Mouse (Mus musculus) retina, embryonic 14.5 days (tissue): Measurements from ENCODE around the gene Atp7a.

ENCODE experiments used
- DNase-seq: peaks from one replicate; pipeline ENCODE4 v3.0.0-alpha.2; 2015; ENCODE audit warnings: low spot score

The Atp7a gene

DNA sequence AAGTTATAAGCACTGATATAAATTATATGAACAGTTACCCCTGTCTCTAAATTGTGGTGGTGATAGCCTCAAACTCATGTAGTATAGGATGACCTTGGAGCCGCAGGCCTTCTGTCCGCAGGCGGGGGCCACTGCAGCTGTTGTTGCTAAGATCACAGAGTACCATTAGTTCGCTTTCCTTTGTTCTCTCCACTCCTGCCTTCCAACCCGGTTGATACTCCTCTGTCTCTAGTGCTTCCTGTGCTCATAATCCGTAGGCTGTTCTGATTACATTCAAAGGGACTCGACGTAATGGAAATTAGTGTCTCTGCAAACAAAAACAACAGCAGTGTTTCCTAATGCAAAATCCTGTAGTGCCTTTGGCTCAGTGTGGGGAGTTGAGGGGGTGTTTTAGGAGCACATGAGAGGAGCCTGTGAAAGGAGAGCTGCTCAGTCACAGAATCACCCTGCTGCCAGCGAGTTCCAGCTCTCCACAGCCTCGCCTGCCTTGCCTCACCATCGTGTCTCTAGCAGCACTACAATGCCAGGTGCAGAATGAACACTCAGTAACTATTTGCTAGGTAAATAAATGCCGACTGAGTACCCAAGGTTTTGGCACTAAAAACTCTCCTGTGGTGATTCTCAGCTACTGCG lies 53.9 kb downstream of the Atp7a start:
- DNase-seq, result peak; percentile 4

DNA sequence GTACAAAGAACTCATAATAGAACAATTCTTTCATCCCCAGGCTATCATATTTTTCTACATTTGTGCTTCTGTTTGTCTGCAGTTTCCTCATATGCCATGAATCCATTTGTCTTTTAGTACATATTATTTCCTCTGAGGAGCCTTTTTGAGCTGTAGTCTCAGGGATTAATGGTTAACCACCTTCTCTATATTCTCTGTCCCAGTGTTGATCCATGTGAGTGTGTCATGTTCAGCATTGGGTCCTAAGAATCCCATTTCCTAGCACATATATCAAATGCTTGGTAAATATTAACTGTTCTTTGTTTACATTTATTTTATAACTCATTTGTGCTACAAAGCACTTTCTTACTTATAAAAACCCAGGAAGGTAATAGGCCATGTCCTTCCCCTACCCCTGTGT lies 55.4 kb downstream of the Atp7a start:
- no peak for DNase-seq

DNA sequence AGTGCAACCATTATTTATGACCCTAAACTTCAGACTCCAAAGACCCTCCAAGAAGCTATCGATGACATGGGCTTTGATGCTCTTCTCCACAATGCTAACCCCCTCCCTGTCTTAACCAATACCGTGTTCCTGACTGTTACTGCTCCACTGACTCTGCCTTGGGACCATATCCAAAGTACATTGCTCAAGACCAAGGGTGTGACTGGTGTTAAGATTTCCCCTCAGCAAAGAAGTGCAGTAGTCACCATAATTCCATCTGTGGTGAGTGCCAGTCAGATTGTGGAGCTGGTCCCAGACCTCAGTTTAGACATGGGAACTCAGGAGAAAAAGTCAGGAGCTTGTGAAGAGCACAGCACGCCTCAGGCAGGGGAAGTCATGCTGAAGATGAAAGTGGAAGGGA lies 58.1 kb downstream of the Atp7a start:
- DNase-seq, result no peak

DNA sequence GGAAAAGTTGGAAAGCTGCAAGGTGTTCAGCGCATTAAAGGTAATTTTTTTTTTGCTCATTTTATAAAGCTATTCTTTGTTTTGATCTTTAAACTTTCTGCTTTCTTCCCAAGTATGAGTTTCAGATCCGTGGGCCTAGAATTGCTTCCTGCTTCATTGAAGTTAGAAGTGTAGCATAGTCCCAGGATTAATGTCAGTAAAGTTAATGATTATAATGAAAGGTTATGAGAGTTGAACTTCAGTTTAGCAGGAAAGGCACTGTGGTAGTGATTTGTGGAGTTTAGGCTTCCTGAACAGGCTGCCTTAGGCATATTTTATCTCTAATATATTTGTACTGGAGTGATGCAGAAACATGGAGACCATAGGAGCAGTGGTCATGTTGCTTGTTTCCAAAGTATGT lies 58.5 kb downstream of the Atp7a start:
- DNase-seq, result no peak

DNA sequence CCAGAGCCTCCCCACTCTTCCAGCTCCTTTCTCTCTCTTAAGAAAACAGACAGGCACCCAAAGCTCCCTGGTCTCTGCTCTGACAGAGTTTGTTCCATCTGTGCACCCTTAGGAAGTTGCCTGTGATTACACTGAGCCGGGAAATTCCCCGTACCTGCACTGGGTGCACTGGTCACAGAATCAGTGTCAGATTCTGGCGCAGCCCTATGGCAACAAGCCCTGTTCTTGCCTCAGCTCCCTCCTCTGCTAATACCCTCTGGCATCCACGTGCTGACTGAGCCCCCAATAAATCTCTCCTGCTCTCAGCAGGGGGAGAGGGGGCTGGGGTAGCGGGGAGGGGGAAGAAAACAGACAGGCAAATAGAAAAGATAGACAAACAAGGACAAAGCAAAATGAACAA lies 65.9 kb downstream of the Atp7a start:
- no peak for DNase-seq

DNA sequence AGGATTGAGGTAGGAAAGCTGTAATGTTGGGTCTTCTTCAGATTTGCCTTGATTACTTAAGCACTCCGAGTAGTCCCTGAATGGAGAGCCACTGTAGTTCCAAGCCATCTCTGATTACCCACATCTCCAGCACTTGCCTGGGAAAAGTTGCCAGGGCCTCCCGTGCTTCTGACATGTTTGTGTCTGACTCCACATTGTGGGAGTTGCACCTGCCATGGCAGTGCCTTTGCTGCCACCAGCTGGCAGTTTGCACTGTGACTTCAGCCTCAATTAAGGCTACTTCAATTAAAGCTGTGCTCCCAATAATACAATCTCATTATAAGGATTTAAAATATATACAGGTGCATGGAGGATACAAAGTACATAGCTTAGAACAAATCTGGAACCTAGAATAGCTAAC lies 78.4 kb downstream of the Atp7a start:
- DNase-seq, result peak; percentile 10

DNA sequence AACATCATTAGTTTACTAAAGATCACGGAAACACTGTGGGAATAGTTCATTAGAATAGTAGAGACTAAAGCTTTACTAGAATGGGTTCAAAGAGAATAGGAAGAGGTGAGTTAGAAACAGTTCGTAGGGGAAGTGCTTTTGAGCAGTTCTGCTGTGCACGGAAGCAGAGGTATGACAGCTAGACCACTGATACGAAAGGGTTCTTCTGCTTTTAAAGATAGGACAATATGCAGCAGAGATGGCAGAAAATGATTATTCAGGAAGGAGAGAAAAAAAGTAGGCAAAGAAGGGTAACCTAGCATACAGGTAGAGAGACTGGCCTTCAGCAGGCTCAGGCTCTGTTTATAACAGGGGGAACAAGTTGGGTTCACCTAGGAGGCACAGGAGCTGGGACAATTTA lies 86.8 kb downstream of the Atp7a start:
- no peak for DNase-seq

DNA sequence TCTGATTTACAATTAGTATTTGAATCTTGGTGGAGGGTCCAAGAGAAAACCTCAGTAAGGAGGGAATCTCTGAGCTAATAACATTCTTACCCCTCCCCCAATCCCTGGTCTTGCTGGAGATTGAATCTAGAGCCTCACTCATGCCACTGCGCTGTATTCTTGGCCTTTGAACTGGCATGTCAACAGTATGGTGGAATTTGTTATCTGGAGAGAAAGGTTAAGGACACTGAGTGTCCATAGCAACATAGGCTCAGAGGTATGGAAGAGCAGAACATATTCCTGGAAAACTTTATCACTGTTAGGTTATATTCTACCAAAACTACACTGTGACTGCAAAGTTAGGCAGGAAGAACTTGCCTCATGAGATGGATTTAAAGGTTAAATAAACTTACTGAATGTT lies 87.6 kb downstream of the Atp7a start:
- no peak for DNase-seq

DNA sequence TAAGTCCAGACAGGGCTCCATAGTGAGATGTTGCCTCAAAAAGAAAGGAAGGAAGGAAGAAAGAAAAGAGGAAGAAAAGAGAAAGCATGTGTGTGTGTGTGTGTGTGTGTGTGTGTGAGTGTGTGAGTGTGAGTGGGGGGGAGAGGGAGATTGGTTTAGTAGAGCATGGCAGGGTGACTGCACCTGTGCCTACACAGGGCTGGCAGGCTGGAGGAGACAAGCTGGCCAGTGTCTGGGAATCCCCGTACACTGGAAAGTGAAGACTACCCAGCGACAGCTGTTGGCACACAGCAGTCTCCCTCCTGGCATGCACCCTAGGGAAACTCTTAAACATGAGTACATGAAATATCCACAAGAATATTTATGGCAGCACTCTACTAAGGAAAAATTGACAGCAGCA lies 95.7 kb downstream of the Atp7a start:
- no peak for DNase-seq

DNA sequence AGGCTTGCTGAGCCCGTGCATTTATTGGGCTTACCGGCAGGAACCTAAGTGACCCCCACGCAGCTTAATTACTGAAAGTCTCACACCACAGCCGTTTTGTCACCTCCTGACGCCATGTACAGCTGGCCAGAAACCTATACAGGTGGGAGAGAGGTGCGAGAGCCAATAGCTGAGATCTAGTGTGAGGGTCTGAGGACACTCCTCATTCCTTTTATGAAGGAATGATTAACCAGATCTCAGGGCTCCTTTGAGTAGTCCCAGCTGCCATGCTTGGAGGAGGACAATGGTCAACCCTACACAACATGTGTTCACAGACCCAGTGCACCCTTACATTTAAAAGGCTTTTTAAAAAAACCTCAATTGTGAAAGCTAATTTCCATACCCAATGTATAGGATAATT lies 101.2 kb downstream of the Atp7a start:
- no peak for DNase-seq

DNA sequence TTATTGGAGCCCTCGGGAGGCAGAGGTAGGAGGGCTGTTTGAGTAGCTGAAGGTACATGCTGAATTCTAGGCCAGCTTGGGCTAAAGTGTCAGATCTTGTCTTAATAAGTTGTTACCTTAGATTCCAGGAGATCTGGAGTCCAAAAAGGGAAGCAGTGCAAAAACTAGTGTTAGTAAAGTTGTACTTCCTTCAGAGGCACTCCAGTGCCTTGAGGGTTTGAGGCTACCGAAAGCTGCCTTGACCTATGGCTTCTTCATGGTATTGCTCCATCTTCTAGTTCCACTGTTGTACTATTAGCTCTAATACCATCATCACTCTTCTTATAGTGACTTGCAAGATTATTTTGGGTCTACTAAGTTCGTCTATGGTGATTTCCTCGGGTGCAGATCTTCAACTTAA lies 102.8 kb downstream of the Atp7a start:
- no peak for DNase-seq

DNA sequence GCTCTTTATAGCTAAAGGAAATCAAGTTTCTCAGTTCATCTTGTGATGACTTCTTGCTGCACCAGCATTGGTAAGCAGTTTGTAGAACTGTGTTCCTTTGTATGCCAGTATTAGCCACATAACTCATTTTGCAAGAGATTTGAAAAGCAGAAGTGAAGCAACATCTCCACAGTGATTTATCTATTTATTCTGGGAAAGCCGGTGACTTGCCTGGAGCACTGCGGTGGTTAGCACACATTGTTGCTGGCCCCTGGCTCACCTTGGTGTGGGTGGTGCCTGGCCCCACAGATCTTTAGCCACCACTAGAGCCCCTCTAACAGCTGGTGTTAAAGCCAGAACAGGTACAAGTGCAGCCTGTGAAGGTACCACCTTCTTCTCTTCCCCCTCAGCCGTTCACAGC lies 107.8 kb downstream of the Atp7a start:
- no peak for DNase-seq

DNA sequence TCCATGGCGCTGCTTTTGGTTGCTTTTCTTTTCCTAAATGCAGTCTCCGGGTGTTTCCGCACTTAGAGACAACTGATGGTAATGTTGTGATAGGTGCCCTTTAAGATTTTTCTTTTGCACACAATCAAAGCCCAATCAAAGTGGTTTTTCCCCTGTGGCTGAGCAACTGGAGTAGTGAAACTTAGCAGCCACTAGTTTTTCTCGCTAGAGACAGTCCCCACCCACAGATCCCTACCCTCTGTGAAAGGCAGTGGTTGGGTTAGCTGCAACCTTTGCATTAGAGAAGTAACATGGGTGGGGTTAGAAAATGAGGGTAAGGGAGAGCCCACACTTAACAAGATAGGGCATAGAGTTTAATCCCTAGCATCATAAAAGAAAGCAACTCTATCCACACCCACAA lies 108.4 kb downstream of the Atp7a start:
- DNase-seq, result no peak

DNA sequence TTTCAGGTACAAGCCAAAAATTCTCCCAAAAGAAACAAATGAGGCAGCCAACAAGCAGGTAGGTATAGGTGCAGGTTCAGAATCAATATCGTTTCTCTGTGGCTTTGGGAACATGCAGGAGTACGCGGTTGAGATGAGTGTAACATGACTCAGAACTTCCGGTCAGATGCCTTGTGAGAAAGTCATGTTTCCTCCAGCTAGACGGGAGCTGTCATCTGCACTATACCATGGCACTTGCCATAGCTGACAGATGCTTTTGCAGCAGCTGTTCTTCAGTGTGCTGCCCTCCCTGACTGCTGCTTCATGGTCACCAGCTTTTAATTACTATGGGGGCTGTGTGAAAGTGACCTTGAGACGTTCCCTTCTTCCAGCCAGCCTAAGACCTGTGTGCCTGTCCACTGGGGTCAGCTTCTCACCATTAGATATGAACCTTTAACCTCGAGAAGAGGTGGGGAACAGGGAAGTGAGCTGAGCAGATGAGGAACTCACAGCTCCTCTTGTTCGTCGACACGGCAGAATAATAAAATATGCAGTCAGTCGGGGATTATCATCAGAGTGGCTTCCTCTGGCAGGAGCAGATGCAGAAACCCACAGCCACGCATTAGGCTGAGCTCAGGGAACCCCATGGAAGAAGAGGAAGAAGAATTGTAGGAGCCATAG lies 109.0 kb downstream of the Atp7a start:
- peak; percentile 1 for DNase-seq

DNA sequence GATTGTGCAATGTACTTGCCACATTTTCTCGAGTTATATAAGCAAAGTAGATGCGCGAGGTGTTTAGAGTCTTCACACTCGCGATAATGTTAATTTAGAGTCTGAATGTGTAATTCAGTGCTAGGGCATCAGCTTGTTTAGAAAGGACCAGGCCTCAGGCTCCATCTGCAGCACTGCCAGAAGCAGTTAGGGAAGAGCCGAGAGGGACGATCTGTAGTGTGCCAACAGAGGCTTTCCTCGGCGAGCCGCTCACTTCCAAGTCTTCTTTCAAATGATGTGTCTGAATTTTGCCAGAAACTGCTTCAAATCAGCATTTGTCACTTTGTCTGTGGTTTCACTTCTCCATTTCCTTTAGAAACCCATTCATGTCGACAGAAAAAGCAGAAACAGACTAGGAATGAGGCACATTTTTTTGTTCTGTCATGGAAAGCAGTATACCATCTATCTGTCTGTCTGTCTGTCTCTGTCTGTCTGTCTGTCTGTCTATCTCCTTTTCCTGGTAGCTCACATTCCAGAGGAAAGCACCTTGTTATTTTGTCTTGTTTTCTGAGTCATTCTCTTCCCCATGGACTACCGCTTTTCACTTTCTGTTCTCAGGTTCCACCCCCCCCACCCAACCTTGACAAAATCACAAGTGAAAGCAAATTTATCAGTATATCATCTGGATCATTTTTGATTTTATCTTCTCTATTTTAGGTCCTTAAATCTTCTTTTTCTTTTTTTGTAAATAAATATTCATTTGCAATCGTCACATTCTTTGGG lies 112.4 kb downstream of the Atp7a start:
- no peak for DNase-seq

DNA sequence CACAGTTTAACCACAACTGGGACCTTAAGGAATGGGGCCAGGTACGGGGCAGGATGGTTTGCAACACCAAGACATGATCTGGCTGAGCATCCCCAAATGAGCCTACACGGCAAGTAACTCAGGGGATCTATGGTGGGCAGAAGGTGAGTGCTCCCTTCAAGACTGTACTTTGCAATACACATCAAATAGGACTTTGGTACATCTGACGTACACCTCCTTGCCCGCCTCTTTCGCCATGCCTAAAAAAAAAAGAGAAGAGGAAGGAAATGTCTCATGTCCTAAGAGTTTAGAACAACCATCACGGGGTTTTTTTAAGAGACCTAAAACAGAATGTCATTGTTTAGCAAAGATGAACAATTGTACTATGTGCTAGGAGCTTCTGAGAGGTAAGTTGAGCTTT lies 115.9 kb downstream of the Atp7a start, which contains the start of gene Tlr13:
TSS of gene Tlr13 (plus strand) at position 269 of the 400 bp plus-strand sequence.
- no peak for DNase-seq

DNA sequence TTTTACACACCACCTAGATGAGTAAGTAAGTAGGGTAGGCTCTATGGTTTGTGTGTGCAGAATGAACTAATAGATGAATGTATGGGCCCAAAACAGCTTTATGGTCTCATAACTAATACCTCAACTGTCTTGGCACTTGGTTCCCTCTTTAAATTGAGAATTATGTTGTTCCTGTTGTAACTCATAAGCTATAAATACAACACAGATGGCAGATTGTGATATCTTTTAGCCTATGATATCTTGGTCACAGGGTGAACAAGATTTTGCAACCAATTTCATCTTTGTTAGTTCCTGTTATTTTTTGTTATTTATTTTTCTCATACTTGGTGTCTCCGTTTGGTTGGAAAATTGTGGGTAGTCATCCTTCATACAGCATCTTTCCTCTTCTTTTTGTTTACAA lies 121.1 kb downstream of the Atp7a start:
- no peak for DNase-seq

DNA sequence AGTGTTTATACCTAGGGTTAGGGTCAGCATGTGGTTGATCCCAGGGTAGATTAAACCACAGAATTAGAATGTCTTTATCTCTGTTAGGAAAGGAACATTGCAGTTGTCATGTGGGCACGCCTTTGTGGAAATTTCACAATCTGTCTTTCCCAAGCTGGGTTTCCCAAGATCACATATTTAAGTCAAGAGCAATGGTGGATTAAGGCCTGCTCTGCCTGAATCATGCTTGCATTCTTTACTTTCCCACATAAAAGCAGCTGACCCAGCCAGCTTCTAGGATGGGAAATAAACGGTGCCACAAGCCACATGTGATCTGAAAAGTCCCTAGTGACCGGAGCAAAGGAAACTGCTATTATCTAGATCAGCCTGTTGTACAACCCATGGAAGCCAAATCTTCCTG lies 122.4 kb downstream of the Atp7a start:
- no peak for DNase-seq

DNA sequence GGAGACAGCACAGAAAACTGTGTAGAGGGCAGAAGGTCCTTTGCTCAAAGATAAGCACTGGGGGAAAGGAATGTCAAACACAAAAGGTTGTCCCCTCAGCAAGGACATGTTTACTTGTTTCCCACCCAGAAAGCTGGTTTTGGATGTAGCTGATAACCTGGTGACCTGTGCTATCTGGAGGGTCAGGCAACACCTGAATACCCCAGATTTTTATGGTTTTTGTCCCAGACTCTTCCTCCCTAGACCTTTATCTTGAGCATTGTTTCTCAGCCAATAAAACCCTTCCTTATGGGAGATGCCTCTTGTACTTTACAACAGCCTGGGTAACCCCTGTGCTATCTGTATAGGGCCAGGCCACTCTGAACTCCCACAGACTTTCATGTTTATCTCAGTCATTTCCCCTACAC lies 127.1 kb downstream of the Atp7a start:
- DNase-seq, result no peak

DNA sequence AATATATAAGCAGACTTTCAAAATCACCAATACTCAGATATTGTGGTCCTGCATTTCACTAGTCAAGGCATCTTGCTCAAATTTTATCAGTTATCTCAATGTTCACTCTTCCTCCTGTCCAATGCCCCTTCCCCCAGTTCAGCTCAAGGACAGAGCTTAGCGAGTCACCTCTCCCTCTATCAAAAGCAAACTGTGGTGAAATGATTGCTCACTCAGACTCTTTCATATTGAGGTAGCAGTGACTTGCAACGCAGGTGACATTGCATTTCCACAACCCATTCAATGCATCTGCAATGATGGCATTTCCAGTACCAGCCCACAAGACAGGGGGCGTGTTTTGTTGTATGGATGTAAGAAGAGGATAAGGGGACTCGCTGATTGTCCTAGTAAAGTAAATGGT lies 128.8 kb downstream of the Atp7a start:
- DNase-seq, result no peak

DNA sequence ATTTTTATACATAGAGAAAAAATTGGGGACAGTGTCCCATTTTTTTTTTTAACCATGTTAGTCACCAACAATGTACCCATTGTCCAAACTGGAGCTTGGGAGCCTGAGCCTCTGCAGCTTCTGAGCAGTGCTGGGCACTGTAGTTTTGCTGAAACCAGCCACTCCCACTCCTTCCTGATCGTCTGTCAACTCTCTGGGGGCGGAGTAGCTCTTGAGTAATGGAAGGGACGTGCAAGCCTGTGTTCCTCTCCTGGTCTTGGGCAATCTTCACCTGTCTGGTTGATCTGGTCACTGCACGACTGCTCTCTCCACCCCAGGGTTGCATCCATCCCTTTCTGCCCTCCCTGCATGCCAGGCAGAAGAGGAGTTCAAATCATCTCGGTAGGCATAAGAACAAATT lies 136.9 kb downstream of the Atp7a start:
- no peak for DNase-seq

DNA sequence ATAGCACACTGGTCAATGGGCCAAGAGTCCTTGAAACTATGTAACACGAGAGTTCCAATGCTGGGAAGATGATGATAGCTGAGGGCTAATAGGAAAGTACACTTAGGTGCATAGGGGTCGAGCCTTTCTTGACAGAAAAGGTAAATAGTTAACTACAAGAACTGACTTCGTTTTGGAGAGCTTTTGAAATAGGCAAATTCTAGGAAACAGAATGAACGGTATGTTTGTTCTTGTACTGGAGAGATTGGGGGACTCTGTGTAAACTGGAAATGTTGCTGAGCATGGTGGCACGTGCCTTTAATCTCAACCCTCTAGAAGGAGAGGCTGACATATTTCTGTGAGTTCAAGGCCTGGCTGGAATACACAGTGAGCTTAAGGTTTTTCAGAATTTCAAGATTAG lies 137.5 kb downstream of the Atp7a start:
- DNase-seq, result no peak

DNA sequence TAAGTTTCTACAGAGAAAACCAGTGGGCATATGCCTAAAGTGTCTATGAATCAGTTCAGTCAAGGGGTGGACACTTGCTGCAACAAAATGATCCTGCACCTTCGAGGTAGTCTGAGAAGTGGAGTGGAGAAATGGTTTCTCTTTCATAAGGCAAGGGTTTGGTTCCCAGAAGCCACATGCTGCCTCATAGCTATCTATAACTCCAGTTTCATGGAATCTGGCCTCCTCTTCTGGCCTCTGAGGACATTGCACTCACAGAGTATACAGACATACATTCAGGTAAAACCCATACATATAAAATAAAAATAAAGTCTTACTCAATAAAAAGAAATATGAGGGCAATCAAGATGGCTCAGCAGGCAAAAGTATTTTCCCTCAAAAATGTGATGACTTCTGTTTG lies 138.0 kb downstream of the Atp7a start:
- no peak for DNase-seq
